Mouse (Mus musculus) embryonic facial prominence, embryonic 12.5 days (tissue): ENCODE measurements at regions not wholly inside any gene's neighbourhood (a gene's known extent, or its start where the extent isn't known, plus 50 kb on each side); places are given as distances from the start of the nearest gene placed in this dataset.
"Not testable (repeated sequence)": the region's sequence is repeated elsewhere in the genome, so short reads cannot be mapped to it uniquely, and the experiment has no call there.

Experiments
- ATAC-seq: fragments of 200-750 bp; cut with Nextera tagmentation; 2 replicates; pipeline ENCODE4 v1.8.0; 2017; ENCODE audit not compliant: insufficient number of reproducible peaks, insufficient read depth, low FRiP score, low TSS enrichment
- H3K27ac ChIP-seq: fragments of 300-500 bp; sonication (generic); 2 replicates; pipeline ENCODE4 v1.5.1; 2016; ENCODE audit warnings: mild to moderate bottlenecking
- H3K27me3 ChIP-seq: fragments of 300-500 bp; sonication (generic); 2 replicates; pipeline ENCODE4 v1.6.1; 2016; ENCODE audit warnings: mild to moderate bottlenecking, moderate library complexity
- H3K36me3 ChIP-seq: fragments of 300-500 bp; sonication (generic); 2 replicates; pipeline ENCODE4 v1.6.1; 2016; ENCODE audit warnings: mild to moderate bottlenecking
- H3K4me1 ChIP-seq: fragments of 300-500 bp; sonication (generic); 2 replicates; pipeline ENCODE4 v1.6.1; 2016
- H3K4me2 ChIP-seq: fragments of 300-500 bp; sonication (generic); replicated peaks from 2 replicates; pipeline ENCODE4 v1.6.1; 2016; ENCODE audit warnings: mild to moderate bottlenecking, moderate library complexity
- H3K4me3 ChIP-seq: fragments of 300-500 bp; sonication (generic); 2 replicates; pipeline ENCODE4 v1.5.1; 2016; ENCODE audit warnings: mild to moderate bottlenecking
- H3K9ac ChIP-seq: fragments of 300-500 bp; sonication (generic); 2 replicates; pipeline ENCODE4 v1.6.1; 2016; ENCODE audit warnings: mild to moderate bottlenecking, moderate library complexity
- H3K9me3 ChIP-seq: fragments of 300-500 bp; sonication (generic); 2 replicates; pipeline ENCODE4 v1.6.1; 2016; ENCODE audit warnings: mild to moderate bottlenecking, moderate library complexity
- WGBS: fragments of 180-500 bp; shearing (Covaris S2); methylation state at CpG from one replicate; pipeline ENCODE4 v1.1.7; 2016; 5-methylcytosine and 5-hydroxymethylcytosine counted together

DNA sequence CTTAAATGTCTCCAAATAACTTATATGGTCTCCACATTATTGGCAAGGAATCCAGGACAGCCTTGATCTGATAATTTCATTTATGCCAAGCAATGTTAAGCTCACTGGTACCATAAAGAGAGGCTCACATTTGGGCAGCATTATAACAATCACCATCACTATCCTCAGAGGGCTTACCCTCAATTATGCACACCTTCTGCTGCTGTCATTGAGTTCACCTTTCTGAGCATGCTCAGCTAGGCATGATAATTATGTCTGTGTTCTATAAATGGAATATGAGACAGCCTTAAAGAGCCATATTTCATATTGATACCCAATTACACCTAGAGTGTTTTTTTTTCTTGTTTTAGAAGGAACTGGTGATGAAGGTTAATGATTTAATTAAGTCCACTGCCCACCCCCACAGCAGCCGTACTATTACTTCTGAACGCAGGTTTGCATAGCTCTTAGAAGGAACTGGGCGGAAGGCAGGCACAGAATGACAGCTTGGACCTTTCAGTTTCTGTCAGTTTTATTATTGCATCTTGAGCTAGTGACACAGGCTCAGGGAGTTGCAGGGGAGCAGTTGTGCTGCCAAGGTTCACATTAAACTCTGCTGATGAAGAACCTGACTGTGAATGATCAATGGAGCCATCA lies 424.0 kb upstream of the Sphkap start:
- WGBS = 90% methylated on average over 3 of the region's 3 CpGs
- H3K9ac ChIP-seq = no peak overlapping the region
- no peaks in the 10 kb centered on the region for H3K27me3 ChIP-seq
- H3K9me3 ChIP-seq = no peaks in the 10 kb centered on the region
- no peaks in the 10 kb centered on the region for H3K4me1 ChIP-seq
- H3K36me3 ChIP-seq = no peaks in the 10 kb centered on the region
- H3K4me3 ChIP-seq = no peak overlapping the region
- H3K4me2 ChIP-seq = no peak overlapping the region
- H3K27ac ChIP-seq = no peak overlapping the region
- ATAC-seq = no peak

DNA sequence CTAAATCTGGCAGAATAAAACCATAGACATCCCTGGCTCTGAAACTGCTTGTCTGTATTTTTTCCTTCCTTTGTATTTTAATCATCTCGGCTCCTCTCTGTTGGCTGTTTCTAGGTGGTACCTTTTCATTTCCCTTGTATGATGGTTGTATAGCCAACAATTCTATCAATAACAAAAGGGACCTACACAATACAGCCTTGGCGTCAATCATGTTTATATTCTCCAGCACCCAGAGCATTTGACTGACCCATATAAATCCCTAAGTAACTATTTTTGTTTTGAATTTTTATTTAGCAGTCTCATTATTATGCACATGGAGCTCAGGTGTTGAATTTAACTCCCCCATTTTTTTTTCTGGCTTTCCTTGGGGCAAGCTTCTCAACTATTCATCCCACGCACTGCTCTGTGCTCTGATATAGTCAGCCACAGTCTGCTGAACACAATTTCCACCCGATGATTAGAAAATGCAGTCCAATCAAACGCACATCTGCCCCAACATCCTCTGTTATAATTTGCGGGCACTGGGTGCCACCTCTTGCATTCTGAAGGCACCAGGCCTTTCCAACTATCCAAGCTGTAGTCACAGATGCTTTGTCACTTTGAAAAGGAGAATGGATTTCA lies 422.1 kb upstream of the Sphkap start:
- no peak overlapping the region for H3K9ac ChIP-seq
- H3K4me3 ChIP-seq = no peak overlapping the region
- H3K4me2 ChIP-seq = no peak overlapping the region
- no peaks in the 10 kb centered on the region for H3K4me1 ChIP-seq
- H3K27me3 ChIP-seq = no peaks in the 10 kb centered on the region
- no peak for ATAC-seq
- no peaks in the 10 kb centered on the region for H3K36me3 ChIP-seq
- no peak overlapping the region for H3K27ac ChIP-seq
- H3K9me3 ChIP-seq = no peaks in the 10 kb centered on the region
- WGBS = 84% methylated on average over 6 of the region's 6 CpGs

DNA sequence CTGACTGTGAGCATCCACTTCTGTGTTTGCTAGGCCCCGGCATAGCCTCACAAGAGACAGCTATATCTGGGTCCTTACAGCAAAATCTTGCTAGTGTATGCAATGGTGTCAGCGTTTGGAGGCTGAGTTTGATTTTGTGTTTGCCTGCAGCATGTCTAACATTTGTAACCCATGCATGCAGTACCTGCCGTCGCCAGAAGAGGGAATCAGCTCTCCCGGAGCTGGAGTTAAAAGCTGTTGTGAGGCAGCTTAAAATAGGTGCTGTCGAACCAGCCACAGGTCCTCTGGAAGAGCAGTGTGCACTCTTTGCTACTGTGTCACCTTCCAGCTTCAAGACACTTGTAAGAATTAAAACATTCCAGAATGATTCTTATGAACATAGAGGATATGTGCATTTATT lies 403.2 kb upstream of the Sphkap start:
- not testable (repeated sequence) for H3K4me1 ChIP-seq, H3K27me3 ChIP-seq, H3K27ac ChIP-seq, H3K4me2 ChIP-seq, H3K9ac ChIP-seq, H3K4me3 ChIP-seq, ATAC-seq, H3K9me3 ChIP-seq, H3K36me3 ChIP-seq
- WGBS = 50% methylated on average over 6 of the region's 6 CpGs

DNA sequence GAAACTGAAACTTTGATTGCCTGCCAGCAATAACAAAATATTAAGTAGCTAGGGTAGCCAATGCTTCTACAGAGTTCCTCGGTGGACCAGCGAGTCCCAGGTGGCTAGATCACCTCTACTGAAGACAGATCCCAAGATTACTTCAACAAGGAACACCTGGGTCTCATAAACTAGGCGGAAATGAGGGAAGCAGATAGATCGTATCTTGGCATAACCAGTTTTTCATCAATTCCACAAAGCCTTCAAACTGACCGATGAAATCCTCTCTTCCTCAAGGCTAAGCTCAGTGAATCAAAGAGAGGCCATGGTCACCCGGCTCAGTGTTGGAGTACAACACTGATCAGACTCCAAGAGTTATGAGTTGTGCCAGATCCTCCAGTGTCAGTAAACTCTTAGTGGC lies 400.4 kb upstream of the Sphkap start:
- 75% methylated on average over 6 of the region's 6 CpGs for WGBS
- H3K9me3 ChIP-seq = no peaks in the 10 kb centered on the region
- H3K9ac ChIP-seq = no peak overlapping the region
- H3K4me1 ChIP-seq = no peaks in the 10 kb centered on the region
- H3K4me2 ChIP-seq = no peak overlapping the region
- H3K27me3 ChIP-seq = no peaks in the 10 kb centered on the region
- H3K36me3 ChIP-seq = no peaks in the 10 kb centered on the region
- ATAC-seq = no peak
- no peak overlapping the region for H3K27ac ChIP-seq
- no peak overlapping the region for H3K4me3 ChIP-seq

DNA sequence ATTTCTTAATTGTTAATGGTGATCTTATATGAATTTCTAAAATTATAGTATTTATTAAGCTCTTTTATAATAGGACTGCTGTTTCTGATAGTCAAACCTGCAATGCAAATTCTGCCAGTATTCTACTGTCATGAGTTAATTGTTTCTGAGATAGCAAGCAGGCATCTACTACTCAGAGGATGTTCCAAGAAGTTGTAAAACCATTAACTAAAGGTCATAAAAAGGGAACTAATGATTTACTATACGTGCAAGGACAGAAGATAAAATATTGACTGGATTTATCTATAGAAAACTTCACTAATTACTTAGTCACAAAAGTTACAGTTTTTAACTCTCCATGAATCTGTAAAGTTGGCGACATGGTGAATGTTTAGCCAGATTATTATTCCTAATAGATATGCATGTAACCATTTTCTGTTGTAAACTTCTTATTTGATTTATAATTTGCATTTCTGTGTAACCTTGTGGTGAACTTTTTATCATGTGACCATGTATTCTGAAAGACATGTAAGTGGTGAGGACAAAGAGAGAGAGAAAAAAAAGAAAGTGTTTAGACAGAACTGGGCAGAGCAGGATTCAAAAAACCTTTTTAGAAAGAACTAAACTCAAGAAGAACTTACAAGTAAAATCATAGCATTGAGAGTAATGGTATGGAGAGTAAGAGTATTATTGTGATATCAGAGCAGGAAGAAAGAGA lies 395.5 kb upstream of the Sphkap start:
- Histone ChIP-seq H3K4me2 (no peak overlapping the region), H3K4me3 (no peak overlapping the region), H3K4me1 (no peaks in the 10 kb centered on the region), H3K27ac (no peak overlapping the region), H3K9ac (no peak overlapping the region), H3K36me3 (no peaks in the 10 kb centered on the region), H3K27me3 (no peaks in the 10 kb centered on the region), H3K9me3 (no peaks in the 10 kb centered on the region)
- ATAC-seq = no peak
- 84% methylated on average over 2 of the region's 2 CpGs for WGBS

DNA sequence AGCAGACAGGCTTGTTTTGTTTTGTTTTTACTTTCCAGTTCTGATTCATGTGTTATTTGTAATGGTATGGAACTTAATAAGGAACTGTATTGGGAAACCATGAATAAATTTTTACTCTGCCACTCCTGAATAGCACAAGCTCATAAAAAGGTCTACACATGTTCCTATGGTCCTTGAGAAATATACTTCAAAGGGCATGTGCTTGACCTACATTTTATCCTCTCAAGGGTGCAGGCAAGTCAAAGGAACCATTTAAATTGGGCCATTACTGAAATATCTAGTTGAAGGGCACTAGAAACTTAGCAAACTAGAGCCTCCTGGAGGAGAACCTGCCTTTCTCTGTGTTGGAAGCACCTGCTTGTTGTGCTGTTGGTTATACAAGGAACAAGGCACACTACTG lies 393.8 kb upstream of the Sphkap start:
- H3K4me1 ChIP-seq = no peaks in the 10 kb centered on the region
- H3K4me3 ChIP-seq = no peak overlapping the region
- no peaks in the 10 kb centered on the region for H3K9me3 ChIP-seq
- no peak for ATAC-seq
- no peaks in the 10 kb centered on the region for H3K27me3 ChIP-seq
- no peaks in the 10 kb centered on the region for H3K36me3 ChIP-seq
- no peak overlapping the region for H3K27ac ChIP-seq
- H3K4me2 ChIP-seq = no peak overlapping the region
- H3K9ac ChIP-seq = no peak overlapping the region

DNA sequence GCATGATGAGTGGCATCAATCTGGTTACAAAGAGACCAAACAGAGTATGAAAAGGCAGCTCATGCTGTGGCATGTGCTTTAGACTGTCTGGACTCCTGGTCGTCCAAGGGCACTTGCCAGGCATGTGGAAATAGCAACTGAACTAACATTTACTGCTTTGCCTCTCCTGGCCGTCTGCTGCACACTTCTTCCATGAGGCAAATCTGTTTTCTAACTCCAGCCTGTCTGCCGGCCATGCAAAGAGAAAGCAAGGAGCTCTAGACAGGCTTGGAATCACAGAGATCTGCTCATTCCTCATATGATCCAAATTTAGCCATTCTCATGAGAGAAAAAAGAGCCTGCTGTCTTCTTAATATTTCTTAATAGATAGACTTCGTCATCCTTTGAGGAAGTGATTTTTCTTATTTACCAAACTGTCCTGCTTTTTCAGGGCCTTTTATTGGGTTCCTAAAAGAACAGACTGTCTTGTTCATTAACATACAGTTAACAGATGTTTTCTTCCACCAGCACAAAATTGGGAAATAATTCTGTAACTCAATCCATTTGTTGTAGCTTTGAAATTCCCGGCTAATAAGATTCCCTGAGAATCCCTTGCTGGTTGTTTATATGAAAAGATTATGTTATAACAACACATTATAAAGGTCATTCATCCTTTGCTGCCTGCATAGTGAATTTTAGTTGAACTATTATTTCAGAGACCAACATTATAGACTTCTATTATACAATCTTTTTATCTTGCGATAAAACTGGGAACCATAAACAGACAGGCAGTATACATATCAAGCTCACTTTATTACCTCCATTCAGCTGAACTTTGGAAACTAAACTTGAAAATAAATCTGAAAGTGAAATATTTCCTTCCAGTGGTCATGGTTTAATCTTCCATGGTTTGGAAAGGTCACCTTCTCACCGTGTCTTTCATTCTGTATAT lies 389.2 kb upstream of the Sphkap start:
- no peak overlapping the region for H3K9ac ChIP-seq
- H3K4me3 ChIP-seq = no peak overlapping the region
- ATAC-seq = no peak
- H3K4me1 ChIP-seq = no peaks in the 10 kb centered on the region
- H3K4me2 ChIP-seq = no peak overlapping the region
- H3K9me3 ChIP-seq = no peaks in the 10 kb centered on the region
- H3K27me3 ChIP-seq = no peaks in the 10 kb centered on the region
- H3K27ac ChIP-seq = no peak overlapping the region
- no peaks in the 10 kb centered on the region for H3K36me3 ChIP-seq
- WGBS = 45% methylated on average over 7 of the region's 7 CpGs

DNA sequence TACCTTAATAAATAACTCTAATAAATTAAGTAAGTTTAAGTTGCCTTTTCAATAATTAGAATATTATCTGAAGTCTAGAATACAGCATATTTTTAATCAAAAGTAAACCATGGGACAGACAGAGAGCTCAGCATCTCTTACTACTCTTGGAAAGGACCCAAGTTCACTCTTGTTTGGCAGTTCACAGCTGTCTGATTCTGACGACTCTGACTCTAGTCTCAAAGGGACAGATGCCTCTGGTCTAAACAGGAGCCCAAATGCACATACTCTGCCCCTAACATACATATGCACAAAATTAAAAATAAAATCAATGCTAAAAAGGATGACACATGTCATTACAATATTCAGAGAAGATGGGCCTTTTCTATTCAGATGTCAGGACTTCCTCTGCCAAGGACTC lies 369.2 kb upstream of the Sphkap start:
- no peak overlapping the region for H3K9ac ChIP-seq

DNA sequence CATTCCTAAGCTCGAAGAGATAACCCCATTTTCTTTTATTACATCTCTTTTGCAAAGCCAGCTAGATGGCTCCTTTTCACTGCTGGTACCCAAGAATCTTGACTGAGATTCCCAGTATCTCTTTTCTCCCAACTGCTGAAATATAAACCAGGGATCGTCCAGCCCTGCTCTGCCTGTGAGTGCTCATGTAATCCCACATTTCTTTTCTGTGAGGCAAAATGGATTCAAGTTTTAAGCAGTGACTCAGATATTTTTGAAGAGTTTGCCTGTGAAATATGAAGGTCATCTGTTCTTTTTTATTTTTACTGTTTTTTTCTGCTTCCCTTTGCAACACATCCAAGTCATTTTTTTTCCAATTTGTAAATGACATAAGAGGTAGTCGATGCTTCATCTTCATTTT lies 363.2 kb upstream of the Sphkap start:
- no peak overlapping the region for H3K9ac ChIP-seq
- no peaks in the 10 kb centered on the region for H3K36me3 ChIP-seq
- H3K9me3 ChIP-seq = no peaks in the 10 kb centered on the region
- no peak overlapping the region for H3K4me2 ChIP-seq
- 75% methylated on average over 3 of the region's 3 CpGs for WGBS
- H3K27ac ChIP-seq = no peak overlapping the region
- no peaks in the 10 kb centered on the region for H3K4me1 ChIP-seq
- no peak overlapping the region for H3K4me3 ChIP-seq
- ATAC-seq = no peak
- H3K27me3 ChIP-seq = no peaks in the 10 kb centered on the region

More for the DNA sequence above, 369.2 kb upstream of the Sphkap start:
- Histone ChIP-seq H3K27me3 (no peaks in the 10 kb centered on the region), H3K4me3 (no peak overlapping the region), H3K36me3 (no peaks in the 10 kb centered on the region), H3K4me2 (no peak overlapping the region), H3K4me1 (no peaks in the 10 kb centered on the region), H3K9me3 (no peaks in the 10 kb centered on the region), H3K27ac (no peak overlapping the region)
- WGBS = 54% methylated on average over 1 of the region's 1 CpGs
- ATAC-seq = no peak

DNA sequence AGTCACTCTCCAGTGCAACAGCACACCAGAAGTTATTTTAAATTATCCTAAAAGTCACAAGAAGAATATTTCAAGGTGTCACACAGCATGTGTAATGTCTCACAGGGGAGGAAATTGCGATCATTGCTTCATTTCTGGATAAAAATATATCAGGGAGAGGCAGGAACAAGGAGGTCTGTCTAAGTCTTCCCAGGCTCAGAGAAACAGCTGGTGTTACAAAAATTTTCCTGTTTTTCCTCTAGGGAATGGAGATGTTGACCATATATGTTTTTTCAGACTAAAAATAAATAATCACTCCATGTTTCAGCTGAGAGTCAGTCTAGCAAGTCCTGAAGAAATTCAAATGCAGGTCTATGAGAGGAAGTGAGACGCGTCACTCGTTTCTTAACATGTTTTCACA lies 353.5 kb upstream of the Sphkap start:
- Histone ChIP-seq H3K9ac (no peak overlapping the region), H3K27ac (no peak overlapping the region), H3K4me2 (no peak overlapping the region), H3K36me3 (no peaks in the 10 kb centered on the region), H3K4me3 (no peak overlapping the region), H3K4me1 (no peaks in the 10 kb centered on the region), H3K9me3 (no peaks in the 10 kb centered on the region), H3K27me3 (no peaks in the 10 kb centered on the region)
- no peak for ATAC-seq
- WGBS = 78% methylated on average over 4 of the region's 4 CpGs

DNA sequence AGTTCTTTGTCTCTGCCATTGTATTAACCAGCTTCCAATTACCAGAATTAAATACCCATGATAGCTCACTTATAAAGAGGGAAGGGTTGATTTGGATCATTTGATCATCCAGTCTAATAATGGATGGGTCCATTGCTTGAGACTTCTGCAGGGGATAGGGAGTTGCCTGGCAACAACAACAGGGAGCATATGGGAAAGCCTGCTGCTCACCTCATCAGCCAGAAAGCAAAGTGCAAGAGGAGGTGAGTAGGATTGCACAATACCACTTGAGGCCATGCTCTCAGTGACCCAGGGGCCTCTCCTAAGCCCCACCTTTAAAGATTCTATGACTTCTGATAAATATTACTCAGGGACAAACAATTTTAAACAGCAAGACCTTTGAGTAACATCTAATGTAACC lies 348.9 kb upstream of the Sphkap start:
- no peak for ATAC-seq
- H3K9me3 ChIP-seq = no peaks in the 10 kb centered on the region
- no peak overlapping the region for H3K4me2 ChIP-seq
- H3K4me3 ChIP-seq = no peak overlapping the region
- no peaks in the 10 kb centered on the region for H3K4me1 ChIP-seq
- no peak overlapping the region for H3K9ac ChIP-seq
- no peak overlapping the region for H3K27ac ChIP-seq
- H3K27me3 ChIP-seq = no peaks in the 10 kb centered on the region
- H3K36me3 ChIP-seq = no peaks in the 10 kb centered on the region

DNA sequence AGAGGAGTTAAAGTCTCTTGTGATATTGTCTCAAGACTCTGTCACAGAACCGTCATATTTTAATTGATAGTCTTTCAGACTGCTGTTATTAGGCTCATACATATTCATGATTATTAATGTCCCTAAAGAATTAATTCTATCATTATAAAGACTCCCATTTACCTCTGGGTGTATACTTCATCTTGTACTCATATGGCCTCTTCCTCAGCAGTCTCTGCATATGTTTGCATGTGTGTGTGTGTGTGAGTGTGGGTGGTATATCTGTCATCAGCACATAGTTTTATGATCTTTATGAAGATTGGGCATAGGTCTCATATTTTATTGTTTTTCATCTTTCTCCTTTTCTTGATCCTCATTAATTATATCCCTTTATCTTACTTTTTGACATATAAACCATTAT lies 347.3 kb upstream of the Sphkap start:
- Histone ChIP-seq H3K36me3 (no peaks in the 10 kb centered on the region), H3K4me3 (no peak overlapping the region), H3K27me3 (no peaks in the 10 kb centered on the region), H3K4me1 (no peaks in the 10 kb centered on the region), H3K9ac (no peak overlapping the region), H3K4me2 (no peak overlapping the region), H3K9me3 (no peaks in the 10 kb centered on the region), H3K27ac (no peak overlapping the region)
- WGBS = 78% methylated on average over 1 of the region's 1 CpGs
- no peak for ATAC-seq
